Mouse (Mus musculus) liver, embryonic 15.5 days (tissue): Measurements from ENCODE around the gene Mmp2. TPM values are rescaled to one million over a fixed set of nuclear protein-coding genes. Genes with fewer than 3 reads are reported as not detected.

Source experiments
- ATAC-seq: fragments of 200-750 bp; cut with Nextera tagmentation; 2 replicates; pipeline ENCODE4 v1.8.0; 2017; ENCODE audit warnings: moderate number of reproducible peaks, mild to moderate bottlenecking, moderate library complexity; ENCODE audit not compliant: insufficient read depth
- H3K27ac ChIP-seq: fragments of 300-500 bp; sonication (generic); replicated peaks from 2 replicates; pipeline ENCODE4 v1.5.1; 2015; ENCODE audit warnings: mild to moderate bottlenecking, inconsistent platforms
- H3K27me3 ChIP-seq: fragments of 300-500 bp; sonication (generic); 2 replicates; pipeline ENCODE4 v1.6.1; 2015; ENCODE audit warnings: mild to moderate bottlenecking, inconsistent platforms
- H3K36me3 ChIP-seq: fragments of 300-500 bp; sonication (generic); replicated peaks from 2 replicates; pipeline ENCODE4 v1.6.1; 2015; ENCODE audit warnings: moderate library complexity, mild to moderate bottlenecking, inconsistent platforms
- H3K4me1 ChIP-seq: fragments of 300-500 bp; sonication (generic); replicated peaks from 2 replicates; pipeline ENCODE4 v1.6.1; 2015; ENCODE audit warnings: inconsistent platforms
- H3K4me2 ChIP-seq: fragments of 300-500 bp; sonication (generic); 2 replicates; pipeline ENCODE4 v1.6.1; 2015; ENCODE audit warnings: moderate library complexity, mild to moderate bottlenecking, inconsistent platforms
- H3K4me3 ChIP-seq: fragments of 300-500 bp; sonication (generic); replicated peaks from 2 replicates; pipeline ENCODE4 v1.5.1; 2015; ENCODE audit warnings: mild to moderate bottlenecking, inconsistent platforms
- H3K9ac ChIP-seq: fragments of 300-500 bp; sonication (generic); 2 replicates; pipeline ENCODE4 v1.6.1; 2015; ENCODE audit warnings: moderate library complexity, mild to moderate bottlenecking, inconsistent platforms
- H3K9me3 ChIP-seq: fragments of 300-500 bp; sonication (generic); replicated peaks from 2 replicates; pipeline ENCODE4 v1.6.1; 2016; ENCODE audit warnings: inconsistent platforms
- WGBS: fragments of 180-500 bp; shearing (Covaris S2); methylation state at CpG from one replicate; pipeline ENCODE4 v1.1.7; 2015; ENCODE audit warnings: mixed read lengths; ENCODE audit not compliant: insufficient replicate concordance; 5-methylcytosine and 5-hydroxymethylcytosine counted together
- polyA plus RNA-seq: library from polyadenylated mRNA; unstranded; fragments of >200 nt; fragmentation: Nextera tagmentation; extraction: Ambion mirVana; gene quantifications from 2 replicates; pipeline ENCODE4 v1.2.1, GENCODE M21; 2015

Mmp2 gene
- polyA plus RNA-seq, 1 experiment from 2014 or later, result 9.5 TPM

- Histone ChIP-seq H3K36me3 (no peaks in the 10 kb centered on the region), H3K4me2 (no peak overlapping the region), H3K4me3 (no peak overlapping the region), H3K27me3 (no peaks in the 10 kb centered on the region), H3K9ac (no peak overlapping the region), H3K4me1 (no peaks in the 10 kb centered on the region), H3K9me3 (no peaks in the 10 kb centered on the region), H3K27ac (no peak overlapping the region)
- WGBS, result 56% methylated on average over 5 of the region's 5 CpGs
- no peak for ATAC-seq
Measured at GRCm38 (mm10) chr8:92896611-92897010, 69.5 kb downstream of the Mmp2 start.

GRCm38 (mm10) chr8:92897794-92898193 lies 70.7 kb downstream of the Mmp2 start:
- H3K9ac ChIP-seq, result no peak overlapping the region
- H3K4me2 ChIP-seq, result no peak overlapping the region
- no peak for ATAC-seq
- H3K9me3 ChIP-seq, result no peaks in the 10 kb centered on the region
- H3K27ac ChIP-seq, result no peak overlapping the region
- H3K36me3 ChIP-seq, result no peaks in the 10 kb centered on the region
- no peaks in the 10 kb centered on the region for H3K4me1 ChIP-seq
- H3K4me3 ChIP-seq, result no peak overlapping the region
- H3K27me3 ChIP-seq, result no peaks in the 10 kb centered on the region
- WGBS, result 51% methylated on average over 4 of the region's 4 CpGs

GRCm38 (mm10) chr8:92899590-92899989 lies 72.5 kb downstream of the Mmp2 start:
- WGBS, result 68% methylated on average over 9 of the region's 9 CpGs
- no peak for ATAC-seq
- H3K9ac ChIP-seq, result no peak overlapping the region

GRCm38 (mm10) chr8:92901107-92901506 lies 74.0 kb downstream of the Mmp2 start, which contains the start of gene Capns2:
Gene Capns2 (plus strand): TSS chr8:92901407.
- 79% methylated on average over 5 of the region's 5 CpGs for WGBS
- Histone ChIP-seq H3K4me2 (no peak within 1 kb of the TSS), H3K27ac (no peak within 1 kb of the TSS), H3K4me3 (no peak within 1 kb of the TSS), H3K9me3 (no peaks in the 10 kb centered on the region), H3K4me1 (no peaks in the 10 kb centered on the region), H3K9ac (no peak within 1 kb of the TSS), H3K36me3 (no peaks in the 10 kb centered on the region), H3K27me3 (no peaks in the 10 kb centered on the region)
- no peak for ATAC-seq

More at GRCm38 (mm10) chr8:92899590-92899989, 72.5 kb downstream of the Mmp2 start:
- H3K27me3 ChIP-seq, result no peaks in the 10 kb centered on the region
- H3K36me3 ChIP-seq, result no peaks in the 10 kb centered on the region
- no peaks in the 10 kb centered on the region for H3K9me3 ChIP-seq
- H3K4me2 ChIP-seq, result no peak overlapping the region
- no peak overlapping the region for H3K27ac ChIP-seq
- no peaks in the 10 kb centered on the region for H3K4me1 ChIP-seq
- H3K4me3 ChIP-seq, result no peak overlapping the region

- Histone ChIP-seq H3K36me3 (no peaks in the 10 kb centered on the region), H3K4me3 (no peak overlapping the region), H3K4me1 (no peaks in the 10 kb centered on the region), H3K9me3 (no peaks in the 10 kb centered on the region), H3K27me3 (no peaks in the 10 kb centered on the region), H3K4me2 (no peak overlapping the region), H3K27ac (no peak overlapping the region), H3K9ac (no peak overlapping the region)
- 68% methylated on average over 2 of the region's 2 CpGs for WGBS
- no peak for ATAC-seq
Measured at GRCm38 (mm10) chr8:92902981-92903380, 75.9 kb downstream of the Mmp2 start.

Other genes with a start within 250 kb of the Mmp2 start
- gene Irx6, start 153.0 kb upstream of the Mmp2 start, polyA plus RNA-seq, result not detected in 2 replicates
- 4.3 and 4.5 TPM in 2 replicates for gene Lpcat2, start 28.0 kb downstream of the Mmp2 start, polyA plus RNA-seq
- gene Capns2, start 74.1 kb downstream of the Mmp2 start, polyA plus RNA-seq, result 0.12 TPM in 2 replicates
- gene Slc6a2, start 132.8 kb downstream of the Mmp2 start, polyA plus RNA-seq, result 0.02 TPM in 1 of 2 replicates, not detected in the other
- not detected in 2 replicates for gene Ces1a, start 220.9 kb downstream of the Mmp2 start, polyA plus RNA-seq